Mouse (Mus musculus): ENCODE results near the gene Ros1. TPM values are rescaled to one million over a fixed set of nuclear protein-coding genes. Genes with fewer than 3 reads are reported as not detected.

The Ros1 gene
- total and polyA plus RNA-seq, 3 experiments, result not detected

DNA sequence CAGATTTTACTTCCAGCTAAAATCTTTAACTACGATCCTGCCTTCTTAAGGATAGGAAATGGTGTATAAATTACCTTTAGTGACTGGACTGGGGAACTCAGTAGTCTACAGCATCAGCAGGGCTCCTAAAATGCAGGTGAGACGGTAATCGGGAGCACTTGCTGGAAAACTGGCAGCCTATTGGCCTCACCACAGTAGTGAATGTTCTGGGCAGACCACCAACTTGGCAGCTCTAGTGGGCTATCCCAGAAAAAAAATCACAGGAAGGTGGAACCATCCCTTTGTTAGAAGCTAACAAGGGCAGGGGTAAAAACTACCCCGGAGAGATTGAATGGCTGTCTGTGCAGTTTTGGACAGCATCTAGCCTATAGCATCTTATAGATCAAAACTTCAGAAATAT lies 102.9 kb downstream of the Ros1 start:
- TF ChIP-seq TBP (conservative IDR thresholded peaks at IDR 0.05; ENCODE audit: low read depth, low read length) (no peak), MAFK (IDR thresholded peaks at IDR 0.05; ENCODE audit: insufficient replicate concordance, low read length) (no peak), NELFE (IDR thresholded peaks at IDR 0.05; ENCODE audit: low read depth, low read length) (no peak), E2F4 (IDR thresholded peaks at IDR 0.05; ENCODE audit: insufficient replicate concordance, low read depth, low read length) (no peak), RCOR1 (conservative IDR thresholded peaks at IDR 0.05; ENCODE audit: low read depth, low read length) (no peak), MAZ (IDR thresholded peaks at IDR 0.05; ENCODE audit: low read depth, low read length) (no peak), MXI1 (IDR thresholded peaks at IDR 0.05; ENCODE audit: low read depth, low read length) (no peak), ETS1 (conservative IDR thresholded peaks at IDR 0.05; ENCODE audit: low read depth, low read length) (no peak), POLR2AphosphoS2 (IDR thresholded peaks at IDR 0.05; ENCODE audit: low read depth, low read length) (no peak), UBTF (IDR thresholded peaks at IDR 0.05; ENCODE audit: low read depth, low read length) (no peak), SIN3A (IDR thresholded peaks at IDR 0.05; ENCODE audit: low read length) (no peak), CHD2 (IDR thresholded peaks at IDR 0.05; ENCODE audit: low read length) (no peak), USF2 (conservative IDR thresholded peaks at IDR 0.05; ENCODE audit: low read depth, low read length) (no peak), TCF12 (IDR thresholded peaks at IDR 0.05; ENCODE audit: low read depth, low read length) (no peak), SMC3 (IDR thresholded peaks at IDR 0.05; ENCODE audit: low read depth, low read length) (no peak), JUND (conservative IDR thresholded peaks at IDR 0.05; ENCODE audit: low read depth, low read length) (no peak), MYC (IDR thresholded peaks at IDR 0.05; ENCODE audit: low read depth, low read length) (no peak), GABPA (IDR thresholded peaks at IDR 0.05; ENCODE audit: insufficient replicate concordance, low read depth, low read length) (no peak), CHD1 (IDR thresholded peaks at IDR 0.05; ENCODE audit: low read depth, low read length) (no peak)
- dilution Hi-C loops (cut with MboI; ENCODE audit: extremely low pct_ligation_motif_present, extremely low pct_unique_long_range_greater_than_20kb, low sequenced_read_pairs), result no loop called here
- H3K9me3 ChIP-seq (replicated peaks; ENCODE audit: low read length), result no peaks in the 10 kb centered on the region
- no peaks in the 10 kb centered on the region for H3K36me3 ChIP-seq (replicated peaks in 1 of 2; ENCODE audit: control insufficient read depth in 1 of 2, insufficient read depth in 1 of 2, low read length in 1 of 2)
- in situ Hi-C loops (cut with MboI; ENCODE audit: low pct_ligation_motif_present, low pct_unique_long_range_greater_than_20kb, low sequenced_read_pairs), result loop anchor here (25.0 kb wide), 1 partner anchor 305 kb away; no protein-coding TSS in a partner anchor
- H3K27me3 ChIP-seq (replicated peaks), result no peaks in the 10 kb centered on the region
- H3K9ac ChIP-seq (ENCODE audit: insufficient read depth, low read depth), result no peak overlapping the region
- no peaks in the 10 kb centered on the region for H3K4me1 ChIP-seq (ENCODE audit: control insufficient read depth in 1 of 2, insufficient read depth in 2 of 2)
- no peak for DNase-seq (ENCODE audit: extremely low read depth)
- no peaks in the 10 kb centered on the region for H3K79me2 ChIP-seq (replicated peaks; ENCODE audit: control insufficient read depth, extremely low read depth, insufficient read depth, poor library complexity, severe bottlenecking)
- no peak overlapping the region for H3K4me3 ChIP-seq (replicated peaks in 1 of 3; ENCODE audit: low read depth in 2 of 3, low read length in 2 of 3, poor library complexity in 1 of 3)
- H3K4me2 ChIP-seq (ENCODE audit: insufficient read depth, low read depth, poor library complexity, severe bottlenecking), result no peak overlapping the region
- no peak overlapping the region for H3K27ac ChIP-seq (ENCODE audit: insufficient read depth, low read depth)

DNA sequence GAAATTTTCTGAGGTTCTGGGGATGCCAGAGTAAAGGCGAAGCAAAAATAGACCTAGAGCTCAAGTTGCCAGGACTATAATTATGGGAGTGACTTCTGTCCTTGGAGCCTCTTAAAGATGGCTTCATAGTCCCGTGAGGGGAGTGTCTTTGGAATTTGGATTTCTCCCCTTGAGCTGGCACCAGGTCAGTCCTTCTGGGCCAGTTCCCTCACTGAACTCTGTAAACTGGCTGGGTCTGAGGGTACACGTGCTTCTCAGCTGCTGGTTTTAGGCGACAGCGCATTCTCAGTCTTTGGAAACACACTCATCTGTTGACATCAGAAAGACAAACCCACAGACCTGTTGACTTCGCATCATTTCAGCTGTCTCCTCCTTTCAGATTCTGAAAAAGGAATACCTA lies 108.4 kb downstream of the Ros1 start:
- H3K9me3 ChIP-seq (replicated peaks; ENCODE audit: low read length), result no peaks in the 10 kb centered on the region
- no peaks in the 10 kb centered on the region for H3K27me3 ChIP-seq (replicated peaks)
- no peak overlapping the region for H3K27ac ChIP-seq (ENCODE audit: insufficient read depth, low read depth)
- TF ChIP-seq KAT2A (IDR thresholded peaks at IDR 0.05; ENCODE audit: insufficient replicate concordance, low read length) (no peak), GABPA (IDR thresholded peaks at IDR 0.05; ENCODE audit: insufficient replicate concordance, low read depth, low read length) (no peak), ZMIZ1 (IDR thresholded peaks at IDR 0.05; ENCODE audit: low read depth, low read length) (no peak), TBP (conservative IDR thresholded peaks at IDR 0.05; ENCODE audit: low read depth, low read length) (no peak), SMC3 (IDR thresholded peaks at IDR 0.05; ENCODE audit: low read depth, low read length) (no peak), MAFK (IDR thresholded peaks at IDR 0.05; ENCODE audit: insufficient replicate concordance, low read length) (no peak), ZNF384 (IDR thresholded peaks at IDR 0.05; ENCODE audit: low read depth, low read length) (no peak), UBTF (IDR thresholded peaks at IDR 0.05; ENCODE audit: low read depth, low read length) (no peak), CHD2 (IDR thresholded peaks at IDR 0.05; ENCODE audit: low read length) (no peak), IRF4 (IDR thresholded peaks at IDR 0.05; ENCODE audit: low read depth, low read length) (no peak), SIN3A (IDR thresholded peaks at IDR 0.05; ENCODE audit: low read length) (no peak), MYC (IDR thresholded peaks at IDR 0.05; ENCODE audit: low read depth, low read length) (no peak), ELF1 (IDR thresholded peaks at IDR 0.05; ENCODE audit: low read depth, low read length) (no peak), ZKSCAN1 (IDR thresholded peaks at IDR 0.05; ENCODE audit: borderline replicate concordance, low read depth, low read length) (no peak)
- no peak overlapping the region for H3K4me2 ChIP-seq (ENCODE audit: insufficient read depth, low read depth, poor library complexity, severe bottlenecking)
- in situ Hi-C loops (cut with MboI; ENCODE audit: low pct_ligation_motif_present, low pct_unique_long_range_greater_than_20kb, low sequenced_read_pairs), result loop anchor here (25.0 kb wide), 1 partner anchor 299 kb away; no protein-coding TSS in a partner anchor
- H3K9ac ChIP-seq (ENCODE audit: insufficient read depth, low read depth), result no peak overlapping the region
- H3K4me3 ChIP-seq (replicated peaks in 1 of 3; ENCODE audit: low read depth in 2 of 3, low read length in 2 of 3, poor library complexity in 1 of 3), result no peak overlapping the region
- H3K79me2 ChIP-seq (replicated peaks; ENCODE audit: control insufficient read depth, extremely low read depth, insufficient read depth, poor library complexity, severe bottlenecking), result no peaks in the 10 kb centered on the region
- dilution Hi-C loops (cut with MboI; ENCODE audit: extremely low pct_ligation_motif_present, extremely low pct_unique_long_range_greater_than_20kb, low sequenced_read_pairs), result no loop called here
- no peak for DNase-seq (ENCODE audit: extremely low read depth)
- no peaks in the 10 kb centered on the region for H3K36me3 ChIP-seq (replicated peaks in 1 of 2; ENCODE audit: control insufficient read depth in 1 of 2, insufficient read depth in 1 of 2, low read length in 1 of 2)
- no peaks in the 10 kb centered on the region for H3K4me1 ChIP-seq (ENCODE audit: control insufficient read depth in 1 of 2, insufficient read depth in 2 of 2)

All from CH12.LX (cell line).